Mouse (Mus musculus): Measurements from ENCODE around the gene Pmp22.
A peak's percentile ranks its signal among the peaks of the same experiment; 100 is the strongest.

Gene Pmp22

DNA sequence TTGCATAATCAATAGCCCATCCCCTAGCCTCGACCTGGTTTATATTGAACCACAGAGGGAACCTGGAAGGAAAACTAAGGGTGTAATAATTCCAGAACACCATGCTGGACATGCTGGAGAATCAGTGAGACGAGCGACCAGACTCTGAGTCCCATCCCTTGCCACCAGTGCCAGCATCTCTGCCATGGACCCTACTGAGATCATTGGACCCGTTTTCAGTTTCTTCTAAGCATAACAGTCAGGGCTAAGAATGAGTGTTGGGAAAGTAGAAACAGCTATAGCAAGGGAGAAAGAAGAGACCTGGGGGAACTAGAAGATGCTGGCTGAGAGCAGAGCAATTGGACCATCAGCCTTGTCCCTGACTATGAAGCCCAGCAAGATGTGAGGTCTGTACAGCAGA lies 1.3 kb upstream of the Pmp22 start:
- DNase-seq (ENCODE audit: low read depth, low spot score): no peak

DNA sequence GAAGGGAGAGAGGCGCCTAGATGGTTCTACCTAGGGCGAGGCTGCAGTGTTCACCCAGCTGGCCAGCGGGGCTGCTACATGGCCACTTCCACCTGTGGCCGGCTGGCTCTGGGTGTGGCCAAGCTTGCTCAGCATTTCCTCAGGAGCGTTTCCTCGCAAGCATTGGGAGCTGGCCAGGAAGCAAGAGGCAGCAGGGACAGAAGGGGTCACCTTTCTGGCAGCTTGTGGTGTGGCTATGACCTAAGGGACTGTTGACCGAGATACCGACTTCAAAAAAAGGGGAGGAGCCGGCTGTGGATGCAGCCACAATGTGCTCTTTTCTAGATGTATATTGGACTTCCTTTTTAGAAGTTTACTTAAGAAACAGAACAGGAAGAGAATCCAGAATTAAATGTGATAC lies 593 bp downstream of the Pmp22 start:
- no peak for DNase-seq (ENCODE audit: low read depth, low spot score)

DNA sequence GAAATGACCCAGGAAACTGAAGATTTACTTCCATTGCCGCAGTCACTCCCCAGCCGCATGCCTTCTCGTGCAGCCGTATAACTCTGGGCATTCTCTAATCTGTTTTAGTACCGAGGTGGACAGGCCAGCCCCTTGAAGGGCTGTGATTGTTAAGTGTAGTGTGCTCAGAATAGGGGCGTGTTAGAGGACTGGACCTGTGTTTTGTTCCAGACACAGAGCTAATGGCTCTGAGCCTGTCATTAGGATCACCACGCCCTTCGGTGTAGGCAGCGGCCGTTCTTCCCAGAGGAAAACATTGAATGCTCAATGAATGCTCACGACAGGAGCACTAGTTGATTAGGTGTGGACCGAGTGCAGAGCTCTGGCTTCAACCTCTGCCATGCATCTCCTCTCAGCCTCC lies 1.1 kb downstream of the Pmp22 start:
- DNase-seq (ENCODE audit: low read depth, low spot score): no peak

DNA sequence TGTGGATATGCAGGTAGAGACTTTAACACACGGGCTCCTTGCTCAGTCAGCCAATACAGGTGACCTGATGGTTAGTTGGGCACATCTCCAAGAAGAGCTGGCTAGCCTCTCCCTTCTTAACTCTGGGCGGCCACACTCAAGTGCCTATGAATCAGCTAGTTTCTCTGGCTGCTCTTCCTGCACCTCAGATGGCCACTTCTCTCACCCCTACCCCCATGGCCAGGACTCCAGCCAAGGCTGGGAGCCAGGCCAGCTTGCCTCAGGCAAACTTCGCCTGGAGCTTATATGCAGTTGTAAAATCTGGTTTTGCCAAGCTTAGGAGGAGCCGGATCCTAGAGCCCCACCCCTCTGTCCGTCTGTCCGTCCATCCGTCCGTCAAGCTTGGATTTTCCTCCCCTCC lies 1.7 kb downstream of the Pmp22 start:
- DNase-seq (ENCODE audit: low read depth, low spot score): no peak

DNA sequence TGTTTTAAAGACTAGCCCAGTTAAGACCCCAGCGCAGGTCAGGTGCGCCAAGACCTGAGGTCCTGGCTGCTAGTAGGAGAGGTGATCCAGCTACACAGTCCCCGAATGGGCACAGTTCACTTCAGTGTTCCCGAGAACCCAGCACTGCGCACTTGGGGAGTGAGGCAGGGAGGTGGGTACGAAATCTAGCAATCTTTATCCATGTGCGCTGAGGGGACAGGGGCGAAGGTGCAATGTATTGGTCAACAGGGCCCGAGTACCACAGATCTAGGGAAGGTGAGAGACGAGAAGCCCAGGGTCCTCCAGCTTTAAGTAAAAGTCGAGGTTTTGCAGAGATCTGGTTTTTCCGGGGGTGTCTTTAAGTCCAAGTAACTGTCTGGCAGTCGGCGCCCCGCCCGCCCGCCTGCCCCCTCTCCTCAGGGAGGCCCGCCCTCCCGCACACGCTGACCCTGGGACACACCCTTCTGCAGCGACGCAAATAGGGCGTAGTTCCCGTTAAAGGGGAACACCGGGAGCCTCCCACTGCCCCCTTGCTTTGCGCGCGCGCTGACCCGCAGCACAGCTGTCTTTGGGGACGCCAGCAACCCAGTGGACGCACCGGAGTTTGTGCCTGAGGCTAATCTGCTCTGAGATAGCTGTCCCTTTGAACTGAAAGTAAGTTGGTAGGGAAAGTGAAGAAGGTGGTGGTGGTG lies 2.4 kb downstream of the Pmp22 start:
- no peak for DNase-seq (ENCODE audit: low read depth, low spot score)

DNA sequence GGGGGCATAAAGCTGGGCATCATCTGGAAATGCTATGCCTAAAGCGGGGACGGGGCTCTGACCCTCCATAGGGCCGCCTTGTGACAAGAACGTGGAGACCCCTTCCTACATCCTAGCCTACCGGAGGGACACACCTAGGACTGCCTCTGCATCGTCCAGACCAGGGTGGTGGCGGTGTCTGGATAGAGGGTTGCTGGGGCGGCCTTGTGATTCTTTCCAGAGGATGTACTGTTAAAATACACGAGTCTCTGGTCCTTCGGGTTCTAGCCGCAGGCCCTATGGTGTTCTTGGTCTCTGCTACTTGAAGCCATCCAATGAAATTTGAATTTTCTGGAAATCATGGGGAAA lies 2.9 kb downstream of the Pmp22 start:
- DNase-seq (ENCODE audit: low read depth, low spot score): no peak

GRCm38 (mm10) chr11:63132151-63132500 lies 3.3 kb downstream of the Pmp22 start:
- DNase-seq (ENCODE audit: low read depth, low spot score): no peak

GRCm38 (mm10) chr11:63132501-63133435 lies 4.0 kb downstream of the Pmp22 start:
- no peak for DNase-seq (ENCODE audit: low read depth, low spot score)

DNA sequence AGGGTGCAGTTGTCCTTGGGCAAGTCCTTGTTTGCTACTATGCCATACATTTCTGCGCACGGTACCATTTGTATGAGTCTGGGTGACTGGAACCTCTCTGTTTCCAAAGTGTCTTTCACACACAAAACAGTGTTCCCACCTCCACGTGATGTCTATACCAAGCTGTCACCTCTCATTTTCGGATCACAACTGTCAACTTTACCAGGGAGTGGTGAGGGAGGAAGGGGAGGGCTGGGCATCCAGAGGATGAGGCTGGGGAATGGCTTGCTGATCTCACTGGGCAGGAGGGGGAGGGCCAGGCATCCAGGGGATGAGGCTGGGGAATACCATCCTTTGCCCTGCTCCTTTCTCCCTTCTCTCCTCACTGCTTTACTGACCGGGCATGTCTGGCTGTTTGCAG lies 5.2 kb downstream of the Pmp22 start:
- no peak for DNase-seq (ENCODE audit: low read depth, low spot score)

DNA sequence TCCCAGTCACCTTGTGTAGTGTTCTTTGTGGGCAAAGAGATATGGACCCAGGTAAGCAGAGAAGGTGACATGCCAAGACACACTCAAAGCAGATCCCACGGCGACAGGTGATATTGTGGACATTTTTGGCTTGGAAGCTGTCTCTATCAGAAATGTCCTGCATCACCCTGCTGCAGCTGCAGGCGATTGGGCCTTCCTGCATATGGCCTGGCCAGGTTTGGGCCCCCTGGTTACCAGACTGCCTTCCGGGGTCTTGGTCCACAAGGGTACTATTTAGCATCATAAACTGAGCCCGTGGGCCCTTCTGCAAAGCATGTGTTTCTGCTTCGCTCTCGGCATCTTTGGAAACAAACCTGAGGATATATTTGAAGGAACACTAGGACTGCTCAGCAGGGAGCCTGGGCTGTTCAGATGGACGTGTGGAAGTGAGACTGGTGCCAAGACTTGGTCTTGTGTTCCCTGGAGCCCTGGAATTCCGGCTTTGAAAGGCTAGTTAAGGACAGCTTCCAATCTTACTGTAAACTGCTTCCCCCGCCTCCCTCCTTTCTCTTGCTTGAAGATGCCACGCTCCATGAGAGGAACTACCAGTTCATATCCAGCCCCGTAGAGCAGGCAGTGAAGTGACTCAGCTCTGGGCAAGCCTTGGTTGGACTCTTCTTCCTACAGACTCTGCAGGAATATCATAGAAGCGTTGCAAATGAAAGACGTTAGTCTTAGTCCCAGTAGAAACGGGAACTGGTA lies 6.1 kb downstream of the Pmp22 start:
- no peak for DNase-seq (ENCODE audit: low read depth, low spot score)

DNA sequence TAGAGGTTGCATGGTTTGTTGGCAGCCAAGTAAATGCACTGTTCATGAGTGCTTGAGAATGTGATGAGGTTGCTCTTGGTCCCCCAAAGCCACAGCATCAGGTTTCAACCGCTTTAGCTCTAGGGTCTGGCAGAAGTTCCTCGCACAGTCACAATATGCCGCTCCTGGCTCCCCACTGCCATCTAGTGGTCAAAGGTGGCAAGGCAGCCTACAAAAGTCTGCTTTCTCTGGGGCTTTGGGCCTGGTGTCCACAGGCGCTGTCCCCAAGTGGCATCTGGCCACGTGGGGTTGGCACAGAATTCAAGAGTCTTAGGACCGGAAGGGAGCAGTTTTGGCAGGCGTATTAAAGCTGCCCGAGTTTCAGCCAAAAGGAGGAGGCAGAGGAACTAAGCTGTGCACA lies 6.8 kb downstream of the Pmp22 start:
- DNase-seq (ENCODE audit: low read depth, low spot score): peak; percentile 41

DNA sequence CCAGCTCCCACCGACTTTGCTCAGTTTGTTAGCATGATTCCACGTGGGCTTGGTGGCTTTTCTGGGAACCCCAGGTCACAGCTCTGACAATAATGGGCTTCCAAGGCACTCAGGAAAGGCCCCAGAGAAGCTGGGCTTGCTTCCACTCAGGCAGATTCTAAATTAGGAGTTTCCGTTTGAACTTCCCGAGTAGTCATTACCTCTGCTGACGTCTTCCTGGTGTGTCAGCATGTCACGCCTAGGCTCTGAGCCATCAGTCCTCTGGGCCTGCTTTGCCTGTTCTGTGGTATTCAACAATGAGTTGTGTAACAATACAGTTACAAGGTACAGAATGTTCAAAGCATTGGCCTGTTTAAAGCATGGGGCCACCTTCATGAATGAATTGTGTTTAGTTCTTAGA lies 7.4 kb downstream of the Pmp22 start:
- DNase-seq (ENCODE audit: low read depth, low spot score): no peak

DNA sequence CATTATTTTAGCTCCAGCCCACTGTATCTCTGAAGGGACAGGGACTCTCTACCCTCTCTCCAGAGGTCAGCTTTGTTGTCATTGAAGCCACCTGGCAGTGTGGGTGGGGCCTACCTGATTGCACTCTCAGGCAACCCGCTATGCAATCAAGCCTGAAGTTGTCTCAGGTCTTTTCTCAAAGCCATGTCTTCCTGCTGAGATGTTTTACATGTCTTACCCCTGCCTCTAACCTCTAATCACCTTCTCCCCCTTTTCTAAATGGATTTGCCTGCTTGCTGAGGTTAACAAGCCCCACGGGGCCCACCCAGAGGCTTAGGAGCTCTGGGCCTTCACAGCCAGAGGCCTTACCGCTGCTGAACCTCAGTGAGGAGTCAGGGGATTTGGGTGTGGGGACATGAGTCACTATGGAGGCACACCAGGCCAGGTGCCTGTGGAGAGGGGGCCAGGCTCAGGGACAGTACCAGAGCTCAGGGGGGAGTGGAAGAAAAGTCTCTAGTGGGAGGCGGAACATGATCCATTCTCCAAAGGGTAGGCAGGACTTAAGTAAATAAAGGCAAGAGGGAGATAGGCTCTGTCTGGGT lies 8.1 kb downstream of the Pmp22 start:
- no peak for DNase-seq (ENCODE audit: low read depth, low spot score)

DNA sequence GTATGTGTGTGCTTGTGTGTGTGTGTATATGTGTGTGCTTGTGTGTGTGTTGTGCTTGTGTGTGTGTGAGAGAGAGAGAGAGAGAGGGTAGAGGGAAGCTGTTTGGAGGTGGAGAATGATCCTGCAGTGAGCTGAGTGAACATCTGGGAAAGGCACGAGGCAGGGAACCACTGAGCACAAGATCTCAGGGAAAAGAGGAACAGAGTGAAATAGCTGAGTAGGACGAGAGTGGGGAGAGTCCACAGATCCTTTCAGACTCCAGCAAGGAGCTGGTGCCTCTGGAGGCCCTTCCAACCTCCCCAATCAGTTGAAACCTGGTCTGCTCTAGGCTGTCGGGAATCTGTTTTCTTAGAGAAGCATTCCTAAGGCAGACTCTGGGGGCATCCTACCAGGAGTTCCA lies 10.0 kb downstream of the Pmp22 start:
- DNase-seq (ENCODE audit: low read depth, low spot score): no peak

DNA sequence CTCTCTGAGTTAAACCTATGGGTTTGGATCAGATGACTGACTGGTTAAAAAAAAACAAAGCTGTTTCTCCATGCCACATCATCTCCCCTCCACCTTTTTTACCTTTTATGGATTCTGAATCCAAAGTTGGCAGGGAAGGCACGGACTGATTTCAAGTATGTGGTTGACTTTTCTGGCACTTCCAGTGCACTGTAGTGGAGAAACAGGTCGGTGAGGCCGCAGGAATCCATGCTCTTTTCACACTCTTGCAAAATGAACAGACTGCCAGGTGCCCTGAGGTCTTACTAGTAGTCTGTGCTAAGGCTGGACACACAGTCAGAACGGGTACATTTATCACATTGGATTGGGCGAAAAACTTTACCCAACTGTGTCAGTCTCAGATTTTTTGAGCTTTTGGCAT lies 13.5 kb downstream of the Pmp22 start:
- no peak for DNase-seq (ENCODE audit: low read depth, low spot score)

DNA sequence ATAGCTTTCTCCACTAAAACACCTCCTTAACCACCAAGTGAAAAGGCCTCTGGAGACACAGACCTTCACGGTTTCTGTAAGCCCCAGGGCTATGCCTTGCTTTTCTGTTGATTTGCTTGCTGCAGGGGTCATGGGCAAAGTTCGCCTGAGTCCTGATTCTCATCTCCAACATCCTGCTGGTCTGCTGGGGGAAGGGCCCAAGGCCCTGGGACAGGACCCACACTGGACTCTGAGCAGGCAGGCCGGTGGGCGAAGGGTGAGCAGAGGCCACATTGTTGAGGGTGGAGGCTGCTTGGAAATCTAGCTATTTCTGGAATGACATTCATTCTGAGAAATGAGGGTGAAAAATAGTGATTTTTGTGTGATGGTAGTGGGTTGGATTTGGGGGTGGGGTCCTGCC lies 14.0 kb downstream of the Pmp22 start:
- DNase-seq (ENCODE audit: low read depth, low spot score): no peak

DNA sequence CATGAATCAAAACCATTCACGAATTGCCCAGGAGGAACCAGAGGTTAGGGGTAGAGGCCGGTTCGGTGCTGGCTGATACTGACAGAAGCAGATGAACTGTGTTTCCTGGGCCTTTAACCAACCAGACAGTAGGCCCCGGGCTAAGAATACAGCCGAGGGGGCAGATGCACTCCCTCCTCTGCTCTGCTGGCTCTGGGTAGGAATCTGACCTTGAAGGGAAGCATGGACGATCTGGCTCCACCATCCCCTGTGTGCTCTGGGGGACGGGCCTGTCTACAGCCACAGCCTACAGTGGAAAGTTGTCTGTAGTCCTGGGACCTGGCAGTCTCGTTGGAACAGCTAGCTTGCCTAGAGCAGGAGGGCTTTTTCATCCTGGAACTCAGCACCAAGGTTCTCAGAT lies 14.7 kb downstream of the Pmp22 start:
- DNase-seq (ENCODE audit: low read depth, low spot score): no peak

DNA sequence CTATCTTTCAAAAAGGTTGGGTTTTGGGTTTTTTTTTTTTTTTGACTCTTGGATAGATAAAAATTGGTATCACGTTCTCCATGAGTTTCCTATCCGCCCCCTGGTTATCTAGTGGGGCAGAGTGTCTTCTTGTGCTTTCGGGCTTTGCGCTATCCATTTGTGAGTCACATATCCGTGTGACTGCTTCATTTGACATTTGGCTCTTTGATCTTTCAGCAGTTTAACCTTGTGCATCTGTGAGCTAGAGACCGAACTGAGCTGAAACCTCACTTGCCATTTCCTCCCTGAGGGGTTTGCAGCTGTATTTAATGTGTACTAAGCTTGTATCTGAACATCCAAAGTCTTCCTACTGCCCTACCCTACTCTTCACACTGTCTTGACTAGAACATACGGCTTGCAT lies 17.8 kb downstream of the Pmp22 start:
- DNase-seq (ENCODE audit: low read depth, low spot score): peak; percentile 57

- peak; percentile 62 for DNase-seq (ENCODE audit: low read depth, low spot score)
These were observed 19.5 kb downstream of the Pmp22 start for GRCm38 (mm10) chr11:63148276-63148675.

GRCm38 (mm10) chr11:63151857-63152256 lies 23.1 kb downstream of the Pmp22 start:
- DNase-seq (ENCODE audit: low read depth, low spot score): no peak

DNA sequence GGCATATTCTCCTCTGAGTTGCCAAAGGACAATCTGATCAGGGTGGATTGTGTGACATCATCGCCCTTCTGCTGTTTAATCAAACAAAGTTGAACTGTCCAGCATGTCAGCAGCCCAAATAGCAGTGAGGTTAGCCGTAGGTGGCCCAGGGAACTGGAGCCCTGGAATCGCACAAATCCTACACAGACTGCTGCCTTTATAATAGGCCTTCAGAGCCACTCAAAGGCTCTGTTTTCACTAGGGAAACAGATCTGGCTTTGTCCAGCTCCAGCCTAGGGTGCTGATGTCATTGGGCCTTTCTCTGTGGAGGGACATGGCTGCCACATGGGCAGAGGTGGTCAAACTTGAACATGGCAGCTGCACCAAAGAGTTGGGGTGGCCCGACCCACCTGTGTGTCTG lies 28.3 kb downstream of the Pmp22 start:
- no peak for DNase-seq (ENCODE audit: low read depth, low spot score)

DNA sequence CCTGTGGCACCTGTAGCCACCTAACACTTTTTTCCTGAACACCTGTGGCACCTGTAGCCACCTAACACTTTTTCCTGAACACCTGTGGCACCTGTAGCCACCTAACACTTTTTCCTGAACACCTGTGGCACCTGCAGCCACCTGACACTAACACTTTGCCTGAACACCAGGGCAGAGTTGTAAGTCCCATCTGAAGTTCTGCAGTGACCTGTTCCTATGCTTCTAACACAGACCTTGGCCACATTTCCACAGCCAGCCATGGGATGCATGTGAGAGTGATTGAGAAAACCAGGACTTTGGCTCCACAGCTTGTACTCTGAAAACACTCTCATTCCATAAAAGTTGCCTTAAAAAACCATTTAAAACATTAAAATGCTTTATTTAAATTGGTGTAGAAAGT lies 32.1 kb downstream of the Pmp22 start:
- no peak for DNase-seq (ENCODE audit: low read depth, low spot score)

Measured in CD4-positive helper T cell, adult 2 months (primary cell).